Mouse (Mus musculus) spleen, adult 2 months (tissue): ENCODE measurements around the gene Ceacam19.

Experiments
- CTCF ChIP-seq: fragments of 200-500 bp; IDR thresholded peaks from 2 replicates; pipeline ENCODE4 v1.5.1; 2011; ENCODE audit warnings: mild to moderate bottlenecking, inconsistent platforms; ENCODE audit not compliant: insufficient read depth, insufficient read length, insufficient replicate concordance; ENCODE audit errors: extremely low read depth
- POLR2A ChIP-seq: fragments of 200-500 bp; IDR thresholded peaks from 2 replicates; pipeline ENCODE4 v1.6.1; 2011; ENCODE audit warnings: low read depth, low read length, inconsistent platforms

DNA sequence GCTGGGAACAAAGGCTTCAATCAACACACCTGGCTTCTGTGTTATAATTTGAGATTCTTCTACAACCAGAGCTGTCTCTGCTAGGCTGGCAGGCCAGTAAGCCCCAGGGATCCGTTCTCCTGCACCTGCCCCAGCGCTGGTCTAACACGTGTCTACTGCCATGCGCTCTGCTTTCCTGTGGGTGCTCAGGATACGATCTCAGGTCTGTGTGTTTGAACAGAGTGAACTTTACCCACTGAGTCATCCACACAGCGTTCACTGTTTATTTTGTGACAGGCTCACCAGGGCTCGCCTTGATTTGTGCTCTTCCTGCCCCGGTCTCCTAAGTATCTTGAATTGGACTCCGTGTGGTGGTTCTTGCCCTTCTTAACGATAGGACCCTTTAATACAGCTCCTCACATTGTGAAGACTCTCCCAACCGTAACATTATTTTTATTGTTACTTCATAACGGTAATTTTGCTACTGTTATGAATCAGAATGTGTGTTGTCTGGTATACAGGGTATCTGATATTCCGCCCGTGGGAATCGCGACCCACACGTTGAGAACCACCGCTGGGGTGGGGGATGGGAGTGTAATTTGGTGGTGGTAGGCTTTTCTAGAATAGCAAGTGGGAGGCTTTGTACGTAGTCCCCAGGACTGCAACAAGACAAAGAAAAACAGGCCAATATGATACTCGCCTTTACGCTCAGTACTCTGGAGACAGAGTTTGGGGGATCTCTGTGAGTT is 45.9 kb downstream of the Ceacam19 start:
- TF ChIP-seq POLR2A (no peak), CTCF (no peak)
